Mouse (Mus musculus): ENCODE data around the gene Agpat4. TPM values are rescaled to one million over a fixed set of nuclear protein-coding genes. Genes with fewer than 3 reads are reported as not detected.

Gene Agpat4
- total and polyA plus RNA-seq, 2 experiments from 2014 or later: 9.2 to 13.4 TPM

DNA sequence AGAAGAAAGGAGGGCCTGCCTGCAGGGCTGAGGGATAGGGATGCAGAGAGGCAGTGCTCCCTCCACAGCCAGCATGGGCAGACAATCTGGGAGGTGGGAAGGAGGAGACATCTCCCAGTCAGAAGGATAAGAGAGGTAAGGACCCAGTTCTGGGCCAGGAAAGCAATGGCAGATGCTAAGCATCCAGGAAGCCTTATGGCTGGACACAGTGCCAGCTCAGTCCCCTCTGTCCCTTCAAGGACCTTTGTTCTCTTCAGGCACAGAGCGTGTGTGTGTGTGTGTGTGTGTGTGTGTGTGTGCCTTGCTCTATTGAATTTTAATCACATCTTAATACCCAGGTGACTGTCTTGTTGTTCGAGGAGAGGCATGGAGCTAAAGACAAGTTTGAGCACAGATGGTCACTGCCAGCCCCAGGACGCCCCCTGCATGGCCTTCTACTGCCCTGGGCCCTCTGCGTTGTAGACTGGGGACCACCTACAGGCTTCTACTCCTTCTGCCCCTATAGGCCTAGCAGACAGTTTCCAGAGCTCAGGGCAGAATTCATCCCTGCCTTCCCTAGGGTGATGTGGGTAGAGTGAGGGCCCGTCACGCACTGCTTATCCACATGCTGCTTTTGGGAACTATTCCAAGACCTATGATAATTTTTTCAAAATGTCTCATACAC, 25.5 kb upstream of the Agpat4 start:
- no peaks in the 10 kb centered on the region for H3K9me3 ChIP-seq (replicated peaks; ENCODE audit: control insufficient read depth, low read length)
- ATAC-seq (ENCODE audit: insufficient read depth, low read depth) (no peak), DNase-seq (ENCODE audit: low spot score) (no peak)
- no peak overlapping the region for H3K27ac ChIP-seq (ENCODE audit: low read depth)
- no peaks in the 10 kb centered on the region for H3K27me3 ChIP-seq (ENCODE audit: control insufficient read depth, insufficient read depth, low read length)
- no peaks in the 10 kb centered on the region for H3K4me1 ChIP-seq (ENCODE audit: control insufficient read depth, insufficient read depth)
- H3K4me2 ChIP-seq (ENCODE audit: low read depth, low read length): no peak overlapping the region
- 81% methylated on average over 6 of the region's 6 CpGs for WGBS
- no peaks in the 10 kb centered on the region for H3K36me3 ChIP-seq (replicated peaks; ENCODE audit: control insufficient read depth, insufficient read depth, low read length)
- no peak overlapping the region for H3K4me3 ChIP-seq (ENCODE audit: low read depth, low read length)
- no peak overlapping the region for H3K9ac ChIP-seq (replicated peaks; ENCODE audit: low read depth, low read length)
- TF ChIP-seq EP300 (IDR thresholded peaks at IDR 0.05; ENCODE audit: low read depth) (no peak), CTCF (IDR thresholded peaks at IDR 0.05; ENCODE audit: low read depth) (no peak)

DNA sequence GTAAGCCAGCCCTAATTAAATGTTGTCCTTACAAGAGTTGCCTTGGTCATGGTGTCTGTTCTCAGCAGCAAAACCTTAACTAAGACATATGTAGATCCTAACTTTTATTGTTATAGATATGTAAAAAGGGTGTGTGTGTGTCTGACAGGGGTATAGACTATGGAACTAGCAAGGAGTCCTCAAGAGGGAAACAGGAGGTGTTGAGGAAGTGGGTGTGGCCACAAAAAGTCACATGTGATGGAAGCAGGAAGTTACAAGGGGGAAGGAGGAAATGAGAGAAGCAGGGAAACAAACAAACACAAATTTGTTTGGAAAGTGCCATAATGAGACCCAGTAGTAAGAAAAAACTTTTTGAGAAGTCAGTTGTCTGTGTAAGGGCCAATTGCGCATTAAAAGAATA, 24.5 kb upstream of the Agpat4 start:
- no peak for ATAC-seq (ENCODE audit: insufficient read depth, low read depth)
- WGBS: 93% methylated on average over 1 of the region's 1 CpGs
- H3K27ac ChIP-seq (ENCODE audit: low read depth): no peak overlapping the region

DNA sequence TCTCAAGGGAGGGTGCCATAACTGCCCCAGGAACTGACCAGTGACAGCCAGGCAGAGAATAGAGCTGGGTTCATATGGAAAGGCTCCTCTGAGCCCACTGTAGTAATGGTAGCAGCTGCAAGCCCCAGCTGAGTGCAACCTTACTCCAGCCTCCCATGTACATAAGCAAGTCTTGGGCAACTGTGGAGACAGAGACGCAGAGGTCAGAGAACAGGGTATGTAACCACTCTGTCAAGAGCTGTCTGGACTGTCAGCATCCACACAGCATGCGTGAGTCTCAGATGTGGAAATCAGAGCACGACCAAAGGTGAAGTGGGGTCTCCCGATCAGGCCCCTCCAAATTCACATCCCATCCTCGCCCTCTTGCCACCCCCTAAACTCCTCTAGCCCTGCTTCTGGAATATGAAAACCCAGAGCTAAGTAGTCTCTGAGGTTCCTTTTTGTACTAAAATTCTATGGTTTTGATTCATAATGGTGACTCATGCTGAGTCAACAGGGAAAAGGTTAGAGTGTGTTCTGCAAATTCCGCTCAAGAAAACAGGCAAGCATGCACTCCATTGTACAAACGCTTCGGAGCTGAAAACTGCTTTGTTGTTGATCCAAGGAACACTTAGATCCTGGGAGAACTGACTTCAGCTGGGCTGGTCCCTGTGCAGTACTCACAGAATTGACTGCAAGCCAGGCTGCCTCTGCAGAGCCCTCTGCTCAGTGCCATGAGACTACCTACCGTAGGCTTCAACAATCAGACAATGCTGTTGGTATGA, 23.5 kb upstream of the Agpat4 start:
- WGBS: 84% methylated on average over 9 of the region's 9 CpGs
- no peak for ATAC-seq (ENCODE audit: insufficient read depth, low read depth)
- H3K9ac ChIP-seq (replicated peaks; ENCODE audit: low read depth, low read length): no peak overlapping the region
- no peak overlapping the region for H3K4me3 ChIP-seq (ENCODE audit: low read depth, low read length)
- H3K27ac ChIP-seq (ENCODE audit: low read depth): no peak overlapping the region
- H3K4me2 ChIP-seq (ENCODE audit: low read depth, low read length): no peak overlapping the region
- TF ChIP-seq EP300 (IDR thresholded peaks at IDR 0.05; ENCODE audit: low read depth) (no peak), CTCF (IDR thresholded peaks at IDR 0.05; ENCODE audit: low read depth) (no peak)
- no peaks in the 10 kb centered on the region for H3K36me3 ChIP-seq (replicated peaks; ENCODE audit: control insufficient read depth, insufficient read depth, low read length)
- no peaks in the 10 kb centered on the region for H3K27me3 ChIP-seq (ENCODE audit: control insufficient read depth, insufficient read depth, low read length)
- DNase-seq (ENCODE audit: low spot score): no peak
- no peaks in the 10 kb centered on the region for H3K4me1 ChIP-seq (ENCODE audit: control insufficient read depth, insufficient read depth)
- no peaks in the 10 kb centered on the region for H3K9me3 ChIP-seq (replicated peaks; ENCODE audit: control insufficient read depth, low read length)

More for the DNA sequence above, 24.5 kb upstream of the Agpat4 start:
- Histone ChIP-seq H3K9me3 (replicated peaks; ENCODE audit: control insufficient read depth, low read length) (no peaks in the 10 kb centered on the region), H3K27me3 (ENCODE audit: control insufficient read depth, insufficient read depth, low read length) (no peaks in the 10 kb centered on the region), H3K4me2 (ENCODE audit: low read depth, low read length) (no peak overlapping the region), H3K36me3 (replicated peaks; ENCODE audit: control insufficient read depth, insufficient read depth, low read length) (no peaks in the 10 kb centered on the region), H3K4me3 (ENCODE audit: low read depth, low read length) (no peak overlapping the region), H3K9ac (replicated peaks; ENCODE audit: low read depth, low read length) (no peak overlapping the region), H3K4me1 (ENCODE audit: control insufficient read depth, insufficient read depth) (no peaks in the 10 kb centered on the region)
- no peak for DNase-seq (ENCODE audit: low spot score)
- no peak for TF ChIP-seq EP300 (IDR thresholded peaks at IDR 0.05; ENCODE audit: low read depth)
- TF ChIP-seq CTCF (IDR thresholded peaks at IDR 0.05; ENCODE audit: low read depth): no peak

DNA sequence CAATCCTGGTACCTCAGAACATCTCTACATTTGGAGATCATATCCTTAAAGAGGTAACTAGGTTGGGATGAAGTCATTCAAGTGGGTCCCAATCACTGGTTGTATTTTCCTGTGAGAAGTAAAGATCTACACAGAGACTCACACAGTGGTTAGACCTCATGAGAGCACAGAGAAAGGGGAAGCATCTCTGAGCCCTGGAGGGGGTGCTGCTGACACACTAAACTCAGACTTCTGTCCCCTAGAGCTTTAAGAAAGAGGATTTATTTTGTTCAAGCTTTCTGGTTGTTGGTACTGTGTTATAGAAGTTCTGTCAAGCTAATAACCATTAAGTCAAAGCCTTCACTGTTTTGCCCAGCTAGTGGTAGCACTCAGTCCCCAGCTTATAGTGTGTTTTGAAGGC, 19.1 kb upstream of the Agpat4 start:
- ATAC-seq (ENCODE audit: insufficient read depth, low read depth): no peak
- no peak overlapping the region for H3K4me3 ChIP-seq (ENCODE audit: low read depth, low read length)
- no peak for TF ChIP-seq EP300 (IDR thresholded peaks at IDR 0.05; ENCODE audit: low read depth)
- no peak for TF ChIP-seq CTCF (IDR thresholded peaks at IDR 0.05; ENCODE audit: low read depth)
- no peaks in the 10 kb centered on the region for H3K27me3 ChIP-seq (ENCODE audit: control insufficient read depth, insufficient read depth, low read length)
- H3K4me1 ChIP-seq (ENCODE audit: control insufficient read depth, insufficient read depth): no peaks in the 10 kb centered on the region
- no peaks in the 10 kb centered on the region for H3K36me3 ChIP-seq (replicated peaks; ENCODE audit: control insufficient read depth, insufficient read depth, low read length)
- DNase-seq (ENCODE audit: low spot score): no peak
- H3K9ac ChIP-seq (replicated peaks; ENCODE audit: low read depth, low read length): no peak overlapping the region
- no peaks in the 10 kb centered on the region; the same call in 1 of the 2 replicates for H3K9me3 ChIP-seq (replicated peaks; ENCODE audit: control insufficient read depth, low read length)
- no peak overlapping the region for H3K27ac ChIP-seq (ENCODE audit: low read depth)
- no peak overlapping the region for H3K4me2 ChIP-seq (ENCODE audit: low read depth, low read length)

DNA sequence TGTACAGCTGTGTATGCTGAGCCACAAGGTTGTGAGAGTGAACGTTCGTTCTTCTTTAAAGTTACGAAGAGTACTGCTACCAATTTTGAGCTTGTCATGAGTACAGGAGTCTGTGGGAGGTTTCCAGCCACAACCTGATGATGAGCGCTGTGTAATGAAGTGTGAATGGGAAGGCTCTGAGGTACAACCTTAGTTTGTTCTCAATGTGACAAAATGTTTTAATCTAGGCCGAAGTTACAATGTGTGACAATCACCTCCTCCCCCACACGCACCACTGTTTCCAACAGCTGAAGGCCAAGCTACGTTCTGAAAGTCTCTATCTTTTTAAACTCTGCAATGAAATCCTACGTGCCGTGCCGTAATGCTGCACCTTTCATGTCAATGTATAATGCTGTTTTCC, 16.2 kb upstream of the Agpat4 start:
- no peak for TF ChIP-seq EP300 (IDR thresholded peaks at IDR 0.05; ENCODE audit: low read depth)
- TF ChIP-seq CTCF (IDR thresholded peaks at IDR 0.05; ENCODE audit: low read depth): no peak
- no peak overlapping the region for H3K4me2 ChIP-seq (ENCODE audit: low read depth, low read length)
- H3K36me3 ChIP-seq (replicated peaks; ENCODE audit: control insufficient read depth, insufficient read depth, low read length): no peaks in the 10 kb centered on the region
- no peak overlapping the region for H3K9ac ChIP-seq (replicated peaks; ENCODE audit: low read depth, low read length)
- ATAC-seq (ENCODE audit: insufficient read depth, low read depth) (no peak), DNase-seq (ENCODE audit: low spot score) (no peak)
- 93% methylated on average over 10 of the region's 10 CpGs for whole genome bisulfite sequencing
- H3K4me1 ChIP-seq (ENCODE audit: control insufficient read depth, insufficient read depth): no peaks in the 10 kb centered on the region
- no peak overlapping the region for H3K27ac ChIP-seq (ENCODE audit: low read depth)
- H3K27me3 ChIP-seq (ENCODE audit: control insufficient read depth, insufficient read depth, low read length): no peaks in the 10 kb centered on the region
- H3K9me3 ChIP-seq (replicated peaks; ENCODE audit: control insufficient read depth, low read length): no peaks in the 10 kb centered on the region; the same call in 1 of the 2 replicates
- H3K4me3 ChIP-seq (ENCODE audit: low read depth, low read length): no peak overlapping the region

All from heart, postnatal 0 days (tissue).